Mouse (Mus musculus): Measurements from ENCODE around the gene Tmem39a. TPM values are rescaled to one million over a fixed set of nuclear protein-coding genes. Genes with fewer than 3 reads are reported as not detected.

The Tmem39a gene
- polyA plus RNA-seq, 1 experiment from 2014 or later = 130 TPM

GRCm38 (mm10) chr16:38585186-38585585 is 26.7 kb downstream of the Tmem39a start:
- H3K9ac ChIP-seq (ENCODE audit: low read length) = no peak overlapping the region
- no peak overlapping the region for H3K27ac ChIP-seq (ENCODE audit: low read length)
- H3K9me3 ChIP-seq (ENCODE audit: control insufficient read depth, low read length) = no peaks in the 10 kb centered on the region
- peaks cover 43% of the 10 kb centered on the region for H3K36me3 ChIP-seq (ENCODE audit: control insufficient read depth, insufficient read depth, low read length)
- no peaks in the 10 kb centered on the region for H3K4me1 ChIP-seq (replicated peaks; ENCODE audit: control insufficient read depth, insufficient read depth, low read length)
- no peak for ATAC-seq (ENCODE audit: low read depth)
- no peak overlapping the region for H3K4me2 ChIP-seq (ENCODE audit: low read depth, low read length)
- H3K27me3 ChIP-seq (ENCODE audit: control insufficient read depth, insufficient read depth, low read depth, low read length) = no peaks in the 10 kb centered on the region
- no peak overlapping the region for H3K4me3 ChIP-seq (ENCODE audit: low read length)
- whole genome bisulfite sequencing = 86% methylated on average over 5 of the region's 5 CpGs

- Histone ChIP-seq H3K4me2 (ENCODE audit: low read depth, low read length) (no peak overlapping the region), H3K9me3 (ENCODE audit: control insufficient read depth, low read length) (no peaks in the 10 kb centered on the region), H3K9ac (ENCODE audit: low read length) (no peak overlapping the region), H3K4me1 (replicated peaks; ENCODE audit: control insufficient read depth, insufficient read depth, low read length) (no peaks in the 10 kb centered on the region), H3K36me3 (ENCODE audit: control insufficient read depth, insufficient read depth, low read length) (peaks cover 39% of the 10 kb centered on the region), H3K4me3 (ENCODE audit: low read length) (no peak overlapping the region), H3K27ac (ENCODE audit: low read length) (no peak overlapping the region), H3K27me3 (ENCODE audit: control insufficient read depth, insufficient read depth, low read depth, low read length) (no peaks in the 10 kb centered on the region)
- 84% methylated on average over 5 of the region's 5 CpGs for WGBS
- no peak for ATAC-seq (ENCODE audit: low read depth)
These were observed 28.7 kb downstream of the Tmem39a start for GRCm38 (mm10) chr16:38587163-38587562.

GRCm38 (mm10) chr16:38587572-38587971 is 29.1 kb downstream of the Tmem39a start:
- no peaks in the 10 kb centered on the region for H3K4me1 ChIP-seq (replicated peaks; ENCODE audit: control insufficient read depth, insufficient read depth, low read length)
- no peak overlapping the region for H3K9ac ChIP-seq (ENCODE audit: low read length)
- WGBS = 94% methylated on average over 4 of the region's 4 CpGs
- ATAC-seq (ENCODE audit: low read depth) = no peak
- no peak overlapping the region for H3K4me2 ChIP-seq (ENCODE audit: low read depth, low read length)
- peaks cover 37% of the 10 kb centered on the region for H3K36me3 ChIP-seq (ENCODE audit: control insufficient read depth, insufficient read depth, low read length)
- H3K27ac ChIP-seq (ENCODE audit: low read length) = no peak overlapping the region
- H3K9me3 ChIP-seq (ENCODE audit: control insufficient read depth, low read length) = no peaks in the 10 kb centered on the region
- H3K27me3 ChIP-seq (ENCODE audit: control insufficient read depth, insufficient read depth, low read depth, low read length) = no peaks in the 10 kb centered on the region
- H3K4me3 ChIP-seq (ENCODE audit: low read length) = no peak overlapping the region

GRCm38 (mm10) chr16:38591506-38591905 is 33.0 kb downstream of the Tmem39a start:
- H3K27ac ChIP-seq (ENCODE audit: low read length) = no peak overlapping the region
- no peaks in the 10 kb centered on the region for H3K9me3 ChIP-seq (ENCODE audit: control insufficient read depth, low read length)
- 75% methylated on average over 3 of the region's 3 CpGs for WGBS
- no peak overlapping the region for H3K4me2 ChIP-seq (ENCODE audit: low read depth, low read length)
- H3K27me3 ChIP-seq (ENCODE audit: control insufficient read depth, insufficient read depth, low read depth, low read length) = no peaks in the 10 kb centered on the region
- H3K4me1 ChIP-seq (replicated peaks; ENCODE audit: control insufficient read depth, insufficient read depth, low read length) = no peaks in the 10 kb centered on the region
- no peak overlapping the region for H3K9ac ChIP-seq (ENCODE audit: low read length)
- no peak overlapping the region for H3K4me3 ChIP-seq (ENCODE audit: low read length)
- no peak for ATAC-seq (ENCODE audit: low read depth)
- H3K36me3 ChIP-seq (ENCODE audit: control insufficient read depth, insufficient read depth, low read length) = peaks cover 21% of the 10 kb centered on the region

GRCm38 (mm10) chr16:38592026-38592678 is 33.7 kb downstream of the Tmem39a start:
- no peaks in the 10 kb centered on the region for H3K9me3 ChIP-seq (ENCODE audit: control insufficient read depth, low read length)
- H3K9ac ChIP-seq (ENCODE audit: low read length) = no peak overlapping the region
- H3K27ac ChIP-seq (ENCODE audit: low read length) = no peak overlapping the region
- no peak for ATAC-seq (ENCODE audit: low read depth)
- H3K36me3 ChIP-seq (ENCODE audit: control insufficient read depth, insufficient read depth, low read length) = peaks cover 17% of the 10 kb centered on the region
- H3K27me3 ChIP-seq (ENCODE audit: control insufficient read depth, insufficient read depth, low read depth, low read length) = no peaks in the 10 kb centered on the region
- WGBS = 87% methylated on average over 12 of the region's 12 CpGs
- H3K4me1 ChIP-seq (replicated peaks; ENCODE audit: control insufficient read depth, insufficient read depth, low read length) = no peaks in the 10 kb centered on the region
- H3K4me2 ChIP-seq (ENCODE audit: low read depth, low read length) = no peak overlapping the region
- no peak overlapping the region for H3K4me3 ChIP-seq (ENCODE audit: low read length)

GRCm38 (mm10) chr16:38592946-38593345 is 34.4 kb downstream of the Tmem39a start:
- H3K4me3 ChIP-seq (ENCODE audit: low read length) = no peak overlapping the region
- WGBS = 92% methylated on average over 4 of the region's 4 CpGs
- H3K36me3 ChIP-seq (ENCODE audit: control insufficient read depth, insufficient read depth, low read length) = peaks cover 11% of the 10 kb centered on the region

GRCm38 (mm10) chr16:38594435-38594834 is 35.9 kb downstream of the Tmem39a start:
- no peak overlapping the region for H3K9ac ChIP-seq (ENCODE audit: low read length)
- no peaks in the 10 kb centered on the region for H3K4me1 ChIP-seq (replicated peaks; ENCODE audit: control insufficient read depth, insufficient read depth, low read length)
- WGBS = 88% methylated on average over 1 of the region's 1 CpGs
- H3K9me3 ChIP-seq (ENCODE audit: control insufficient read depth, low read length) = no peaks in the 10 kb centered on the region
- H3K27ac ChIP-seq (ENCODE audit: low read length) = no peak overlapping the region
- no peak for ATAC-seq (ENCODE audit: low read depth)
- H3K27me3 ChIP-seq (ENCODE audit: control insufficient read depth, insufficient read depth, low read depth, low read length) = no peaks in the 10 kb centered on the region
- H3K4me3 ChIP-seq (ENCODE audit: low read length) = no peak overlapping the region
- H3K4me2 ChIP-seq (ENCODE audit: low read depth, low read length) = no peak overlapping the region
- peaks cover 6% of the 10 kb centered on the region for H3K36me3 ChIP-seq (ENCODE audit: control insufficient read depth, insufficient read depth, low read length)

More at GRCm38 (mm10) chr16:38592946-38593345, 34.4 kb downstream of the Tmem39a start:
- Histone ChIP-seq H3K27me3 (ENCODE audit: control insufficient read depth, insufficient read depth, low read depth, low read length) (no peaks in the 10 kb centered on the region), H3K4me1 (replicated peaks; ENCODE audit: control insufficient read depth, insufficient read depth, low read length) (no peaks in the 10 kb centered on the region), H3K4me2 (ENCODE audit: low read depth, low read length) (no peak overlapping the region), H3K27ac (ENCODE audit: low read length) (no peak overlapping the region), H3K9me3 (ENCODE audit: control insufficient read depth, low read length) (no peaks in the 10 kb centered on the region), H3K9ac (ENCODE audit: low read length) (no peak overlapping the region)
- ATAC-seq (ENCODE audit: low read depth) = no peak

GRCm38 (mm10) chr16:38596099-38596498 is 37.6 kb downstream of the Tmem39a start:
- Histone ChIP-seq H3K4me1 (replicated peaks; ENCODE audit: control insufficient read depth, insufficient read depth, low read length) (no peaks in the 10 kb centered on the region), H3K9ac (ENCODE audit: low read length) (no peak overlapping the region), H3K4me2 (ENCODE audit: low read depth, low read length) (no peak overlapping the region), H3K27ac (ENCODE audit: low read length) (no peak overlapping the region), H3K9me3 (ENCODE audit: control insufficient read depth, low read length) (no peaks in the 10 kb centered on the region), H3K27me3 (ENCODE audit: control insufficient read depth, insufficient read depth, low read depth, low read length) (no peaks in the 10 kb centered on the region), H3K36me3 (ENCODE audit: control insufficient read depth, insufficient read depth, low read length) (peaks cover 8% of the 10 kb centered on the region), H3K4me3 (ENCODE audit: low read length) (no peak overlapping the region)
- ATAC-seq (ENCODE audit: low read depth) = no peak
- 83% methylated on average over 2 of the region's 2 CpGs for WGBS

GRCm38 (mm10) chr16:38596651-38597050 is 38.2 kb downstream of the Tmem39a start:
- no peak for ATAC-seq (ENCODE audit: low read depth)
- Histone ChIP-seq H3K4me2 (ENCODE audit: low read depth, low read length) (no peak overlapping the region), H3K9ac (ENCODE audit: low read length) (no peak overlapping the region), H3K4me1 (replicated peaks; ENCODE audit: control insufficient read depth, insufficient read depth, low read length) (no peaks in the 10 kb centered on the region), H3K4me3 (ENCODE audit: low read length) (no peak overlapping the region), H3K27ac (ENCODE audit: low read length) (no peak overlapping the region), H3K36me3 (ENCODE audit: control insufficient read depth, insufficient read depth, low read length) (peaks cover 12% of the 10 kb centered on the region), H3K27me3 (ENCODE audit: control insufficient read depth, insufficient read depth, low read depth, low read length) (no peaks in the 10 kb centered on the region), H3K9me3 (ENCODE audit: control insufficient read depth, low read length) (no peaks in the 10 kb centered on the region)
- WGBS = 90% methylated on average over 2 of the region's 2 CpGs
